Mouse (Mus musculus): ENCODE results near the gene Prnp. TPM values are rescaled to one million over a fixed set of nuclear protein-coding genes. Genes with fewer than 3 reads are reported as not detected.

Gene Prnp
- 193 TPM for polyA plus RNA-seq (2014; fragmentation: Illumina TruSeq; extraction: RNeasy Lipid Tissue Mini Kit (QIAGEN cat#74804); ENCODE audit: low read depth, low replicate concordance)

GRCm38 (mm10) chr2:131909683-131910572, at the start of gene Prnp, which contains the start of gene Prn:
Gene Prnp, plus strand, starts transcription at chr2:131909928.
Gene Prn, plus strand, starts transcription at chr2:131909957.

GRCm38 (mm10) chr2:131950598-131951095, 40.9 kb downstream of the Prnp start, which contains the start of gene Prnd:
Gene Prnd, plus strand, starts transcription at chr2:131950861.

Other genes with a start within 250 kb of the Prnp start
- gene Erv3, start 50.2 kb upstream of the Prnp start, polyA plus RNA-seq (2014; fragmentation: Illumina TruSeq; extraction: RNeasy Lipid Tissue Mini Kit (QIAGEN cat#74804); ENCODE audit: low read depth, low replicate concordance): not detected
- gene Prn, start within 50 bp of the Prnp start, polyA plus RNA-seq (2014; fragmentation: Illumina TruSeq; extraction: RNeasy Lipid Tissue Mini Kit (QIAGEN cat#74804); ENCODE audit: low read depth, low replicate concordance): not detected
- not detected for gene Prnd, start 40.9 kb downstream of the Prnp start, polyA plus RNA-seq (2014; fragmentation: Illumina TruSeq; extraction: RNeasy Lipid Tissue Mini Kit (QIAGEN cat#74804); ENCODE audit: low read depth, low replicate concordance)
- gene Rassf2, start 120.3 kb downstream of the Prnp start, polyA plus RNA-seq (2014; fragmentation: Illumina TruSeq; extraction: RNeasy Lipid Tissue Mini Kit (QIAGEN cat#74804); ENCODE audit: low read depth, low replicate concordance): 1.3 TPM
- 12.1 TPM for gene Slc23a2, start 235.2 kb downstream of the Prnp start, polyA plus RNA-seq (2014; fragmentation: Illumina TruSeq; extraction: RNeasy Lipid Tissue Mini Kit (QIAGEN cat#74804); ENCODE audit: low read depth, low replicate concordance)

Data from kidney, adult 10 weeks (tissue).